Mouse (Mus musculus) heart, embryonic 15.5 days (tissue): ENCODE results near the gene Pfn2. TPM values are rescaled to one million over a fixed set of nuclear protein-coding genes. Genes with fewer than 3 reads are reported as not detected.
"Not testable (repeated sequence)": the region's sequence is repeated elsewhere in the genome, so short reads cannot be mapped to it uniquely, and the experiment has no call there.

ENCODE experiments used
- ATAC-seq: fragments of 200-750 bp; cut with Nextera tagmentation; replicated peaks from 2 replicates; pipeline ENCODE4 v1.8.0; 2017; ENCODE audit warnings: low read depth, moderate TSS enrichment; ENCODE audit not compliant: insufficient number of reproducible peaks, insufficient read depth, low FRiP score
- H3K27ac ChIP-seq: fragments of 300-500 bp; sonication (generic); 2 replicates; pipeline ENCODE4 v1.5.1; 2015; ENCODE audit warnings: mild to moderate bottlenecking, inconsistent platforms
- H3K27me3 ChIP-seq: fragments of 300-500 bp; sonication (generic); 2 replicates; pipeline ENCODE4 v1.6.1; 2015; ENCODE audit warnings: inconsistent platforms
- H3K36me3 ChIP-seq: fragments of 300-500 bp; sonication (generic); 2 replicates; pipeline ENCODE4 v1.6.1; 2015; ENCODE audit warnings: mild to moderate bottlenecking, inconsistent platforms
- H3K4me1 ChIP-seq: fragments of 300-500 bp; sonication (generic); replicated peaks from 2 replicates; pipeline ENCODE4 v1.6.1; 2015; ENCODE audit warnings: inconsistent platforms
- H3K4me2 ChIP-seq: fragments of 300-500 bp; sonication (generic); 2 replicates; pipeline ENCODE4 v1.6.1; 2015; ENCODE audit warnings: inconsistent platforms, mild to moderate bottlenecking, moderate library complexity
- H3K4me3 ChIP-seq: fragments of 300-500 bp; sonication (generic); 2 replicates; pipeline ENCODE4 v1.5.1; 2015; ENCODE audit warnings: mild to moderate bottlenecking, inconsistent platforms
- H3K9ac ChIP-seq: fragments of 300-500 bp; sonication (generic); 2 replicates; pipeline ENCODE4 v1.6.1; 2015; ENCODE audit warnings: mild to moderate bottlenecking, inconsistent platforms
- H3K9me3 ChIP-seq: fragments of 300-500 bp; sonication (generic); replicated peaks from 2 replicates; pipeline ENCODE4 v1.6.1; 2016; ENCODE audit warnings: inconsistent platforms
- WGBS: fragments of 180-500 bp; shearing (Covaris S2); methylation state at CpG from one replicate; pipeline ENCODE4 v1.1.7; 2015; ENCODE audit warnings: mixed read lengths; 5-methylcytosine and 5-hydroxymethylcytosine counted together
- polyA plus RNA-seq: library from polyadenylated mRNA; unstranded; fragments of >200 nt; fragmentation: Nextera tagmentation; extraction: Ambion mirVana; gene quantifications from 2 replicates; pipeline ENCODE4 v1.2.1, GENCODE M21; 2015

Pfn2 gene
- polyA plus RNA-seq: 42.1 and 53.0 TPM in 2 replicates

- Histone ChIP-seq H3K27me3 (no peaks in the 10 kb centered on the region), H3K9ac (peak within 1 kb of the TSS; percentile 89), H3K36me3 (peaks cover 6% of the 10 kb centered on the region), H3K4me3 (peak within 1 kb of the TSS; percentile 100), H3K4me1 (peaks cover 12% of the 10 kb centered on the region), H3K27ac (peak within 1 kb of the TSS; percentile 90), H3K9me3 (no peaks in the 10 kb centered on the region), H3K4me2 (peak within 1 kb of the TSS; percentile 80)
- ATAC-seq: peak; percentile 75
- WGBS: under 1% methylated on average over 39 of the region's 52 CpGs
Measured at GRCm38 (mm10) chr3:57847760-57848185, at the start of gene Pfn2. TSS of gene Pfn2 (minus strand) at chr3:57848079.

DNA sequence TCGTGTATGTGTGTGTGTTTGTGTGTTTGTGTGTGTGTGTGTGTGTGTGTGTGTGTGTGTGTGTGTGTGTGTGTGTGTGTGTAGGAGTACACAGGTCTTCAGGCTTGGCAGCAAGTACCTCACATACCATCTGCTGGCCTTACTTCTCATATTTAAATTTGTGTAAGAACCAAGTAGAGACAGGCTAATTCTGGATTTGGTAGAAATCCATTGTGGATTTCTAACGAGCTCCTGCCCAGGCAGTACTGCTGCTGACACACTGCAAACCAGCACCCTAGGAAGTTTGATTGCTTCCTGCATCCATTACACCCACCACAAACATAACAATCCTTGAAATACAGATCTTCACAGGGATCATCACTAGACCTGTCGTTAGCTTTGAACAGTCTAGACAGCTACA, 35.1 kb upstream of the Pfn2 start:
- H3K4me1 ChIP-seq: no peaks in the 10 kb centered on the region
- H3K27ac ChIP-seq: no peak overlapping the region
- no peaks in the 10 kb centered on the region for H3K36me3 ChIP-seq
- H3K9ac ChIP-seq: no peak overlapping the region
- H3K27me3 ChIP-seq: no peaks in the 10 kb centered on the region
- H3K4me2 ChIP-seq: no peak overlapping the region
- H3K9me3 ChIP-seq: no peaks in the 10 kb centered on the region
- no peak overlapping the region for H3K4me3 ChIP-seq
- ATAC-seq: no peak
- 58% methylated on average over 3 of the region's 3 CpGs for WGBS

- peak overlapping the region; percentile 100 for H3K4me3 ChIP-seq
- WGBS: under 1% methylated on average over 102 of the region's 104 CpGs
- H3K4me1 ChIP-seq: peaks cover 12% of the 10 kb centered on the region
- peak overlapping the region; percentile 89 for H3K9ac ChIP-seq
- no peaks in the 10 kb centered on the region for H3K27me3 ChIP-seq
- H3K9me3 ChIP-seq: no peaks in the 10 kb centered on the region
- H3K27ac ChIP-seq: peak overlapping the region; percentile 90
- peaks cover 10% of the 10 kb centered on the region for H3K36me3 ChIP-seq
- H3K4me2 ChIP-seq: peak overlapping the region; percentile 80
- ATAC-seq: peak; percentile 89
Measured at GRCm38 (mm10) chr3:57846912-57847759, 743 bp downstream of the Pfn2 start.

DNA sequence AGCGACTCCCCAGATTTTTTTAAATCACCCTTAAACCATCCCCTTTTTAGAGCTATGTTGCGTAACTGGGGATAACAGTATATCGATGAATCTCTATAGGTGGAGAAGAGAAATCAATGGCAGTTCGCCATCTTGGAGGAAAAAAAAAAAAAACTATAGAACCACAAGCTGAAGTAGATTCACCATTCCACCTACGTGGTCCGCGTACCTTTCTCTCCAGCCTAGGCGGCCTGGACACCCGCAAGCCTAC, 1.3 kb downstream of the Pfn2 start:
- 2% methylated on average over 9 of the region's 9 CpGs for WGBS
- Histone ChIP-seq H3K4me2 (peak overlapping the region; percentile 80), H3K4me3 (peak overlapping the region; percentile 100), H3K36me3 (peaks cover 10% of the 10 kb centered on the region), H3K9me3 (no peaks in the 10 kb centered on the region), H3K27me3 (no peaks in the 10 kb centered on the region), H3K27ac (peak overlapping the region; percentile 90), H3K4me1 (peaks cover 12% of the 10 kb centered on the region), H3K9ac (peak overlapping the region; percentile 89)
- no peak for ATAC-seq

- peak overlapping the region; percentile 89 for H3K9ac ChIP-seq
- peak overlapping the region; percentile 80 for H3K4me2 ChIP-seq
- H3K9me3 ChIP-seq: no peaks in the 10 kb centered on the region
- H3K4me3 ChIP-seq: peak overlapping the region; percentile 100
- no peaks in the 10 kb centered on the region for H3K27me3 ChIP-seq
- peaks cover 12% of the 10 kb centered on the region for H3K4me1 ChIP-seq
- no peak for ATAC-seq
- WGBS: 22% methylated on average over 11 of the region's 11 CpGs
- peaks cover 10% of the 10 kb centered on the region for H3K36me3 ChIP-seq
- peak overlapping the region; percentile 90 for H3K27ac ChIP-seq
Measured at GRCm38 (mm10) chr3:57845786-57846661, 1.9 kb downstream of the Pfn2 start.

DNA sequence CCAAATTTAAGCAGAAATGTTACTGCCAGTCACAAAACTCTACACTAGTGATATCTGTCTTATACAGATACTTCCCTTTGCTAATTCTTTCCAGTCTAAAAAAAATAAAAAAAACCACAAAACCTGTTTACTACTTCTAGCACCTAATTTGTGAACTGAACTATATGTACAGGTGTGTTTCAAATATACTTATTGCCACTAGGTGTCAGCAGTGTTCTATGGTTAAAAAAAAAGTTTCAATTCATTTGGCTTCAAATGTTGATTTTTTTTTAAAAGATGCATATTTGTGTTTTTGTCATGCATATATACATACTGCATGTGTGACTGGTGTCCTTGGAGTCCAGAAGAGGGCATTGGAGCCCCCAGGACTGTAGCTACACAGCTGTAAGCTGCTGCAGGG, 4.1 kb downstream of the Pfn2 start:
- Histone ChIP-seq H3K9ac (no peak overlapping the region), H3K27me3 (no peaks in the 10 kb centered on the region), H3K9me3 (no peaks in the 10 kb centered on the region), H3K27ac (no peak overlapping the region), H3K36me3 (peaks cover 16% of the 10 kb centered on the region), H3K4me1 (peaks cover 12% of the 10 kb centered on the region), H3K4me2 (no peak overlapping the region), H3K4me3 (no peak overlapping the region)
- ATAC-seq: no peak

DNA sequence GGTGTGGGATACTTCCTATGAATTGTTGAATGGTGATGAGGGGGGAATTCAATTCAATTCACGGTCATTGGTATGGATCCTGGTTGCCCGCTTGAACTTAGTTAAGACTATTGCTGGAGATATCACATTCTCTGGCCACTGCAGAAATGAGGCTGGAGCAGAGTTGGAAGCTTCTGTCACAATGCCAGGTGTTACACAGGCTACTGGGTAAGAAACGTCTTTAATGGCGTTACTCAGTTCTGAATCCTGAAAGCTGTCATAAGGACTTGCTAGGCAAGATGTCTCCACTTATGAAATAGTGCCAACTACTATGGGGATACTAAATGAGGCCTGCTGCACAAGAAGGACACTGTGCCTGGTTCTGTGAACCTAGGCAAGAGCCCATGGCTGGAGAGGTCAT, 11.0 kb downstream of the Pfn2 start:
- Histone ChIP-seq H3K9ac (no peak overlapping the region), H3K4me3 (no peak overlapping the region), H3K9me3 (no peaks in the 10 kb centered on the region), H3K4me2 (no peak overlapping the region), H3K27ac (no peak overlapping the region), H3K4me1 (no peaks in the 10 kb centered on the region), H3K36me3 (peaks cover 9% of the 10 kb centered on the region), H3K27me3 (no peaks in the 10 kb centered on the region)
- no peak for ATAC-seq
- WGBS: 88% methylated on average over 4 of the region's 4 CpGs

GRCm38 (mm10) chr3:57833585-57833984, 14.3 kb downstream of the Pfn2 start:
- no peak overlapping the region for H3K4me3 ChIP-seq
- H3K4me1 ChIP-seq: no peaks in the 10 kb centered on the region
- WGBS: 87% methylated on average over 11 of the region's 11 CpGs
- no peak overlapping the region for H3K27ac ChIP-seq
- H3K4me2 ChIP-seq: no peak overlapping the region
- ATAC-seq: no peak
- H3K9me3 ChIP-seq: no peaks in the 10 kb centered on the region
- no peaks in the 10 kb centered on the region for H3K27me3 ChIP-seq
- peaks cover 4% of the 10 kb centered on the region; the same call in 1 of the 2 replicates for H3K36me3 ChIP-seq
- H3K9ac ChIP-seq: no peak overlapping the region

DNA sequence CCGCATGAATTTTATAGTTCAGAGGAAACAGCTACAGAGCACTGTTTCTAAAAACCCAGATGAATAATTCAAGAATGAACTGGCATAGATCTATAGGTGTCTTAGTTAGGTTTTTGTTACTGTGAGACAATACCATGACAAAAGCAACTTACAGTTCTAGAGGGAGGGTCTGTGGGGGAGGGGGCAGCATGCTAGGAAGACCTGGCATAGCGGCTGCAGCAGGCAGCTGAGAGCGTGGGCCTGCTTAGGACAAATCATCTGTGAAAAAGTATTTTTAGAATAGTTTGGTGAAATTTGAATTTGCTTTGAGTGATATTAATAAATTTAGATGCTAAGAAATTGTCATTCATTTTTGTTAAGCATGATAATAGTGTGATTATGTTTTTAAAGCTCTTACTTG, 22.0 kb downstream of the Pfn2 start:
- H3K27ac ChIP-seq: no peak overlapping the region
- no peak overlapping the region for H3K9ac ChIP-seq
- no peaks in the 10 kb centered on the region for H3K9me3 ChIP-seq
- peaks cover 10% of the 10 kb centered on the region for H3K36me3 ChIP-seq
- no peak overlapping the region for H3K4me2 ChIP-seq
- 92% methylated on average over 3 of the region's 3 CpGs for WGBS
- no peak overlapping the region for H3K4me3 ChIP-seq
- no peaks in the 10 kb centered on the region for H3K27me3 ChIP-seq
- no peak for ATAC-seq
- H3K4me1 ChIP-seq: no peaks in the 10 kb centered on the region

GRCm38 (mm10) chr3:57815447-57815846, 32.4 kb downstream of the Pfn2 start:
- no peak overlapping the region for H3K4me2 ChIP-seq
- no peak overlapping the region for H3K27ac ChIP-seq
- H3K4me3 ChIP-seq: no peak overlapping the region
- WGBS: 76% methylated on average over 6 of the region's 6 CpGs
- no peak for ATAC-seq
- no peak overlapping the region for H3K9ac ChIP-seq
- no peaks in the 10 kb centered on the region for H3K9me3 ChIP-seq
- no peaks in the 10 kb centered on the region for H3K27me3 ChIP-seq
- no peaks in the 10 kb centered on the region for H3K4me1 ChIP-seq
- H3K36me3 ChIP-seq: no peaks in the 10 kb centered on the region

DNA sequence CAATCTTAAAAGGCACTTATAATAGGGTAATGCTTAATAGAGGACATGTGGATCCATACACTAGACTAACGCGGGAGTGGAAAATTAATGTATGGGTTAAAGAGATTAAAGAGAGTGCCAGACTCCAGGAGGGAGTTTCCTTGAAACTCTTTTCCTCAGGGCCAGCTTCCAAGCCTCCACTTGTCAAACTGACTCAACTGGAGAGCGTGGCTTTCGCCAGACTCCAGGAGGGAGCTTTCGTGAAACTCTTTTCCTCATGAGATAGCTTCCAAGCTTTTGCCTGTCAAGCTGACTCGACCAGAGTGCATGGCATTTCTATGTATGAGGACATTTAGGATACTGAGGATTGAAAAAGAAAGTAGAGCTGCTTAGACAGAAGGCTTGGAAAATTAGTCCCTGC, 52.8 kb downstream of the Pfn2 start:
- ATAC-seq, H3K36me3 ChIP-seq, H3K9me3 ChIP-seq, H3K9ac ChIP-seq, H3K4me3 ChIP-seq, H3K27me3 ChIP-seq, H3K4me2 ChIP-seq: not testable (repeated sequence)
- peak overlapping the region; percentile 42; the same call in 1 of the 2 replicates for H3K27ac ChIP-seq
- H3K4me1 ChIP-seq: peaks cover 11% of the 10 kb centered on the region; the same call in 1 of the 2 replicates
- 46% methylated on average over 6 of the region's 6 CpGs for WGBS
